Mouse (Mus musculus) kidney, postnatal 0 days (tissue): ENCODE results near the gene Emx1. TPM values are rescaled to one million over a fixed set of nuclear protein-coding genes. Genes with fewer than 3 reads are reported as not detected.

Source experiments
- ATAC-seq: fragments of 200-750 bp; cut with Nextera tagmentation; replicated peaks from 2 replicates; pipeline ENCODE4 v1.8.0; 2017; ENCODE audit warnings: low read depth, moderate number of reproducible peaks, moderate TSS enrichment, moderate library complexity; ENCODE audit not compliant: low FRiP score
- DNase-seq: peaks from one replicate; pipeline ENCODE4 v3.0.0-alpha.2; 2016; ENCODE audit warnings: low spot score
- H3K27ac ChIP-seq: fragments of 300-500 bp; sonication (generic); 2 replicates; pipeline ENCODE4 v1.5.1; 2014; ENCODE audit warnings: mild to moderate bottlenecking
- H3K27me3 ChIP-seq: fragments of 300-500 bp; sonication (generic); 2 replicates; pipeline ENCODE4 v1.6.1; 2014; ENCODE audit warnings: low read length, mixed read lengths; ENCODE audit not compliant: insufficient read depth
- H3K36me3 ChIP-seq: fragments of 300-500 bp; sonication (generic); 2 replicates; pipeline ENCODE4 v1.6.1; 2014; ENCODE audit warnings: low read length, mixed read lengths; ENCODE audit not compliant: insufficient read depth
- H3K4me1 ChIP-seq: fragments of 300-500 bp; sonication (generic); replicated peaks from 2 replicates; pipeline ENCODE4 v1.6.1; 2014; ENCODE audit warnings: antibody characterized with exemption, low read length, mixed read lengths; ENCODE audit not compliant: insufficient read depth
- H3K4me2 ChIP-seq: fragments of 300-500 bp; sonication (generic); 2 replicates; pipeline ENCODE4 v1.6.1; 2014; ENCODE audit warnings: mild to moderate bottlenecking, low read length, moderate library complexity, mixed read lengths
- H3K4me3 ChIP-seq: fragments of 300-500 bp; sonication (generic); replicated peaks from 2 replicates; pipeline ENCODE4 v1.5.1; 2014; ENCODE audit warnings: low read depth, low read length
- H3K9ac ChIP-seq: fragments of 300-500 bp; sonication (generic); 2 replicates; pipeline ENCODE4 v1.6.1; 2014; ENCODE audit warnings: low read depth, low read length
- H3K9me3 ChIP-seq: fragments of 300-500 bp; sonication (generic); replicated peaks from 2 replicates; pipeline ENCODE4 v1.6.1; 2016; ENCODE audit warnings: low read length, inconsistent platforms, mixed read lengths
- CTCF ChIP-seq: IDR thresholded peaks from 2 replicates; pipeline ENCODE4 v1.5.1; 2016; ENCODE audit warnings: antibody characterized with exemption, low read depth, mild to moderate bottlenecking, moderate library complexity
- WGBS: fragments of 180-500 bp; shearing (Covaris S2); extraction: QIAGEN DNeasy Blood & Tissue Kit; methylation state at CpG from one replicate; pipeline ENCODE4 v1.1.7; 2014; 5-methylcytosine and 5-hydroxymethylcytosine counted together
- polyA plus RNA-seq: library from polyadenylated mRNA; unstranded; fragments of >200 nt; fragmentation: Nextera tagmentation; extraction: Ambion mirVana; gene quantifications from 2 replicates; pipeline ENCODE4 v1.2.1, GENCODE M21; 2015

Gene Emx1
- polyA plus RNA-seq, 1 experiment from 2014 or later: 40.2 TPM

DNA sequence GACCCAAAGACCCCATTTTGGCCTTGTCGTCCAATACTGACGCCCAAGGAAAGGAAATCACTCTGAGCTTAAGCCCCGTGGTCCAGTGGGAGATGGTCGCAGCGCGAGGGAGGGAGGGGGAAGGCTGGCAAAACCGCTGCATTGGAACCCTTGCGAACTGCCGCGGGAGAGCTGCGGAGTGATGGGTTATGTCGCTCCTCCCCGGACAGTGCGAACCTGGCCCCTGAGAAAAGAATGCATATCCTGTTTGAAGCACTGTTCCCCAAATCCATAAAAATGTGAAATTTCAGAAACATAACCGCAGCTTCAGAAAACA is 536 bp upstream of the Emx1 start:
- peaks cover 57% of the 10 kb centered on the region for H3K27me3 ChIP-seq

DNA sequence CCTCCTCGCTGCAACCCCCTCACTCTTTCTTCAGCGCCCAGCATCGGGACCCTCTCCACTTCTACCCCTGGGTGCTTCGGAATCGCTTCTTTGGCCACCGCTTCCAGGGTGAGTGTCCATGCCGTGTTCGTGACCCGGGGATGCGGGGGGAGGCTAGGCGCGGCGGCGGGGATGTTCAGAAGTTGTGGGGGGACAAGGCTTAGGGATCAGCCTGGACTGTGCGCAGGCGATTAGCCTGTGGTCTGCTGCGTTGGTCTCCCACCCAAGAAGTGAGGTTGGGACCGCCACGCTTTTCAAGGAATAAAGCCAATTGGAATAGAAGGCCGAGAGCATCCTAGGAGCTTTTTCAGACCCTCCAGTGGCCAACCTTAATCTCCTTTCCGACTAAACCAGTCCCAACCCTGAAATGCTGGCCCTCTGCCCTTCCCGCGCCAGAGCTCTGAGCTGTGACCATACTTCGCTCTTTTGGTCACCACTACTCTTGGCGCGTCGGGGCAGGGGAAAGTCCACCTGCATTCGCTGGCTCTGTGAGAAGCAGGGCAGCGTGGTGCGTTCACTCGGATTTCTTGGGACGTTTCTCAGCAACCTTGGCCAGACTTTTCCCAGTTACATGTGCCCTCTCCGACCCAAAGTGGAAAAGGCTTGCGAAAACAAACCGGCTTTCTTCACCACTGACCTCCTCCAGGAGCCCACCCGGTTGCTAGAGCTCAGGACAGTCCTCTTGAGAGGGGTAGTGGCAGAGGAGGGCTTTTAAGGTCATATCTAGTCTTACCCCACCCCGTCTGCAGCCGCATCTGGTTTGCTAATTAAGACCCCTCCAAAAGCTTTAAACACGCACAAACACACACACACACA is 1.2 kb downstream of the Emx1 start:
- WGBS: 1% methylated on average over 39 of the region's 39 CpGs
- no peaks in the 10 kb centered on the region for H3K9me3 ChIP-seq
- TF ChIP-seq CTCF: no peak
- H3K9ac ChIP-seq: peak overlapping the region; percentile 38
- ATAC-seq: no peak
- H3K4me1 ChIP-seq: peaks cover 23% of the 10 kb centered on the region; the same call in 1 of the 2 replicates
- peak overlapping the region; percentile 38 for H3K4me3 ChIP-seq
- peak; percentile 28 for DNase-seq
- no peaks in the 10 kb centered on the region for H3K36me3 ChIP-seq
- H3K27me3 ChIP-seq: peaks cover 74% of the 10 kb centered on the region
- peak overlapping the region; percentile 61; the same call in 1 of the 2 replicates for H3K27ac ChIP-seq
- peak overlapping the region; percentile 55 for H3K4me2 ChIP-seq

More for the DNA sequence above, 536 bp upstream of the Emx1 start:
- Histone ChIP-seq H3K27ac (no peak overlapping the region), H3K9ac (0 out of 2 replicates have a peak overlapping the region, but pooled peaks have one; percentile 8), H3K4me1 (peaks cover 23% of the 10 kb centered on the region; the same call in 1 of the 2 replicates), H3K36me3 (no peaks in the 10 kb centered on the region), H3K4me2 (peak overlapping the region; percentile 55), H3K9me3 (no peaks in the 10 kb centered on the region), H3K4me3 (peak overlapping the region; percentile 24; the same call in 1 of the 2 replicates)
- TF ChIP-seq CTCF: no peak
- 4% methylated on average over 15 of the region's 15 CpGs for WGBS
- ATAC-seq (no peak), DNase-seq (no peak)

DNA sequence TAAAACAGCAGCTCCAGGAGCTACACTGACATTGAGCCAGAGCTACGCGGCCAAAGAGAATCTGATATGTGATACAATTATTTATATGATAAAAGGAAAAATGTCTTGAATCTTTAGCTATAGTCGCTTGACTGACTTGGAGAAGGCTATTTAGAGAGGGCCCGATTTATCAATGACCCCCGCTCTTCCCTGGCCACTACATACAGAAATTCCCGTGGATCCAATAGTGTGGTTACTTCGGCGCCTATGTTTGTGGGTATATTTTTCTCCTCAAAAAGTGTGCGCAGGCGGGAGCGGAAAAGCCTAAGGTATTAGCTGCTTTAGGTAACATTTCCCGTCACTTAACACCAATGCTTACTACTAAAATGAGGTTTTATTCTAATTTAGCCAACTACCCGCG is 2.1 kb downstream of the Emx1 start:
- H3K9me3 ChIP-seq: no peaks in the 10 kb centered on the region
- no peak for TF ChIP-seq CTCF
- 8% methylated on average over 14 of the region's 14 CpGs for WGBS
- H3K27me3 ChIP-seq: peaks cover 75% of the 10 kb centered on the region
- H3K4me2 ChIP-seq: peak overlapping the region; percentile 59; the same call in 1 of the 2 replicates
- peak overlapping the region; percentile 38 for H3K4me3 ChIP-seq
- DNase-seq (no peak), ATAC-seq (no peak)
- H3K4me1 ChIP-seq: peaks cover 23% of the 10 kb centered on the region; the same call in 1 of the 2 replicates
- H3K9ac ChIP-seq: no peak overlapping the region
- H3K36me3 ChIP-seq: no peaks in the 10 kb centered on the region
- no peak overlapping the region for H3K27ac ChIP-seq

DNA sequence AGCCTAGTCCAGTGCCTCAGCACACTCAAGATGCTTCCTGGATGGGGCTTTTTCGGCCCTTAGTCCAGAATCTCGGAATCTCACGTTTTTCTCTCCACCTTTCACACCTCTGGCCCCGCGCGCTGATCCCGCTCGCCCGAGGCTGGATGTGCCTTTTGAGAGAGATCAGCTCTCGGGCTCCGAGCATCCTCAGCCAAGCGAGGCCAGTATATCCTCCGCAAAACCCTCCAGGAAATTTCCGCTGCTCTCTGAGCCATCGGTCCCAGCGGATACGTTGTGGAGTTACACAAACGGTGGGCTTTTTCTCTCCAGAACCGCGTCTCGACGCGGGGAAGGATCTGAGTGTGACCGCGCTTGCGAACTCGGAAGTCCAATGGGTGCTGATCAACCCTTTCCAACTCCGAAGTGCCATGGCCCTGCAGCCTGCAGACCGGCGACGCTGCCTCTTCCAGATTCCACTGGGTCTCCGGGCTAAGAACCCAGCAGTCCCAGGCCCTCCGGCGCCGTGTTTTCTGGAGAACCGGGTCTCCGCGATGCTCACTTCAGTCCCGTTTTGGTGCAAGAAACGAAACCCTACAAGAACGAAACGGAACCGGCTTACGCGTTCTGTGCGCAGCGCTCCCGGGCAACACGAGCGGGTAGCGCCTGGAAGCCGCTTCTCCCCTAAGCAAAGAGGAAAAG is 2.8 kb downstream of the Emx1 start:
- H3K4me2 ChIP-seq: peak overlapping the region; percentile 59
- TF ChIP-seq CTCF: no peak
- H3K36me3 ChIP-seq: no peaks in the 10 kb centered on the region
- ATAC-seq (no peak), DNase-seq (peak; percentile 64)
- WGBS: 4% methylated on average over 52 of the region's 52 CpGs
- H3K4me3 ChIP-seq: peak overlapping the region; percentile 38
- peaks cover 23% of the 10 kb centered on the region; the same call in 1 of the 2 replicates for H3K4me1 ChIP-seq
- H3K27ac ChIP-seq: no peak overlapping the region
- H3K9me3 ChIP-seq: no peaks in the 10 kb centered on the region
- H3K27me3 ChIP-seq: peaks cover 77% of the 10 kb centered on the region
- peak overlapping the region; percentile 28 for H3K9ac ChIP-seq

DNA sequence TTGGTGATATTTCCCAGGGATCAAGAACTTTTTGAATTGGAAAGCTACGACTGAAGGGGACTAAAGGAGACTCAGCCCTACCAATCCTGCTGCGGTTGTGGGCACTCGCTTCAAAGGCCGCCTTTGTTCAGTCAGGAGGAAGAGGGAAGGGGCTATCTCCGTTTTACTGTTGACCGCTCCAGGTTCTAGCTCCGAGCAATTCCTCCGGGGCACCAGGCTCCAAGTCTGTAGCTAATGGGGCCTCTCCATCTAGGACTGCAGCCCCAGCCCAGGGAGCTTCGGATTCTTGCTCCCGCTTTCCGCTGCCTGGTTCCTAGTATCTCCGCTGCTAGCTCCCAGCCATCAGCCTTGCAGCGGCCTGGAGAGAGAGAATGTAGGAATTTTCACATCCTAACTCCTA is 3.4 kb downstream of the Emx1 start:
- peak overlapping the region; percentile 28; the same call in 1 of the 2 replicates for H3K9ac ChIP-seq
- no peaks in the 10 kb centered on the region for H3K36me3 ChIP-seq
- ATAC-seq (no peak), DNase-seq (peak; percentile 24)
- WGBS: 9% methylated on average over 13 of the region's 13 CpGs
- no peaks in the 10 kb centered on the region for H3K9me3 ChIP-seq
- no peak overlapping the region for H3K27ac ChIP-seq
- peaks cover 76% of the 10 kb centered on the region for H3K27me3 ChIP-seq
- H3K4me2 ChIP-seq: peak overlapping the region; percentile 59
- no peak for TF ChIP-seq CTCF
- peaks cover 23% of the 10 kb centered on the region; the same call in 1 of the 2 replicates for H3K4me1 ChIP-seq
- peak overlapping the region; percentile 38 for H3K4me3 ChIP-seq

DNA sequence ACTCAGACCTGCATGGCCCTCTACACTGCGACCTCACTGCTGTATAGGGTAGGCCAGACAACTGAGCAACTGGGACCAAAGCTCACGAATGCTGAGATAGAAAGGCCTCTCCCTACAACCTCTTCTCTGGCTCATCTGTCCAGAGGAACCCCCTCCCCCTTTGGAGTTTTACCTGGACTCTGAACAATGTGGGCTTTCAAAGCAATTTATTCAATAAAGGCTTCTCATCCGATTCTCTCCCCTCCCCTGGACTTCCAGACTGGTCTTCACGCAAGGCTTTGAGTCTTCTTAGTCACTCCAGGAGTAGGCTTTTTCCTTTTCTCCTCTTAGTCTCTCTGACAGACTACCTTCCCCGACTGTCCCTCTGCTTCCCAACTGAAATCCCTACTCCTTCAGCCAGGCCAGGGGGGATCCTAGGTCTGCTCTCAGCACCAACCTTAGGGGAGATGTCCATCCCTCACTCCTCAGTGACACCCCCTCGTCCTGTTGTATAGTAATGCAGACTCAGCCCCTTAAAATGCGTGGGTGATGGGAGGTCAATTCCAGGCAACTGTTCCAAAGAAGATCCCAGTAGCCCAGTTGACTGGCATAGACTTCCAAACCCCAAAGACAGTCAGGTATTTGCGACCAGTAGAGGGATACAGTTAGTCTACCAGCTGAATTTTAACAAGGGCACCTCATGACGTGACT is 4.7 kb downstream of the Emx1 start:
- 34% methylated on average over 9 of the region's 9 CpGs for WGBS
- Histone ChIP-seq H3K27ac (no peak overlapping the region), H3K36me3 (no peaks in the 10 kb centered on the region), H3K4me1 (peaks cover 12% of the 10 kb centered on the region; the same call in 1 of the 2 replicates), H3K9me3 (no peaks in the 10 kb centered on the region), H3K9ac (no peak overlapping the region), H3K27me3 (peaks cover 71% of the 10 kb centered on the region), H3K4me3 (no peak overlapping the region; the same call in 1 of the 2 replicates), H3K4me2 (peak overlapping the region; percentile 7; the same call in 1 of the 2 replicates)
- DNase-seq (no peak), ATAC-seq (no peak)
- TF ChIP-seq CTCF: no peak
